8 mouse cellular contexts compared by ENCODE assay signal in genomic region chr11:116533341-116534153, GRCm38 (mm10). TPM values are rescaled to one million over a fixed set of nuclear protein-coding genes. Genes with fewer than 3 reads are reported as not detected.
DNase-seq lines count a peak whose midpoint lies in the region; ATAC-seq and TF ChIP-seq lines count a peak whose summit lies in the region.

No protein-coding gene starts in this region.

- H3K36me3 ChIP-seq in kidney, postnatal 0 days (ENCODE audit: insufficient read depth, low read length), result no peaks in the 10 kb centered on the region

- peak; percentile 15; the same call in 1 of the 2 replicates for ATAC-seq in kidney, postnatal 0 days (replicated peaks; ENCODE audit: low FRiP score, low read depth)
- peak; percentile 35 for ATAC-seq in megakaryocyte progenitor cell, adult 5-6 weeks (replicated peaks; ENCODE audit: poor library complexity)

- peak; percentile 23 to 43 for DNase-seq in lung, adult 18-20 months
- DNase-seq in lung, postnatal 36 days, result no peak
- DNase-seq in c-Kit-positive CD71-positive TER-119-negative erythroid progenitor cells, embryonic 14.5 days (ENCODE audit: low read depth), result peak; percentile 77
- DNase-seq in heart, adult 8-10 months (ENCODE audit: low spot score), result peak; percentile 25
- DNase-seq in kidney, postnatal 0 days (ENCODE audit: low spot score), result no peak
- no peak for DNase-seq in right cerebral cortex, postnatal 10 days (ENCODE audit: low spot score in 2 of 2)
- no peak for DNase-seq in frontal cortex, postnatal 36 days (ENCODE audit: low spot score in 2 of 2)

- TF ChIP-seq CTCF in kidney, postnatal 0 days (IDR thresholded peaks at IDR 0.05; ENCODE audit: low read depth), result no peak

- H3K4me2 ChIP-seq in kidney, postnatal 0 days (ENCODE audit: low read length), result peak overlapping the region; percentile 98

- H3K4me3 ChIP-seq in kidney, postnatal 0 days (replicated peaks; ENCODE audit: low read depth, low read length), result peak overlapping the region; percentile 53

- peaks cover 33% of the 10 kb centered on the region for H3K4me1 ChIP-seq in kidney, postnatal 0 days (replicated peaks; ENCODE audit: insufficient read depth, low read length)

- no peaks in the 10 kb centered on the region for H3K9me3 ChIP-seq in kidney, postnatal 0 days (replicated peaks; ENCODE audit: low read length)

- H3K27me3 ChIP-seq in kidney, postnatal 0 days (ENCODE audit: insufficient read depth, low read length), result no peaks in the 10 kb centered on the region

- peak overlapping the region; percentile 0; the same call in 1 of the 2 replicates for H3K27ac ChIP-seq in kidney, postnatal 0 days

- WGBS in kidney, postnatal 0 days, result under 1% methylated on average over 61 of the region's 63 CpGs

- H3K9ac ChIP-seq in kidney, postnatal 0 days (ENCODE audit: low read depth, low read length), result peak overlapping the region; percentile 58

RNA-seq across cellular contexts. Expression of gene Sphk1, which starts 2.8 kb away (rescaled TPM):
- 1 to 10 TPM in 1 of 4 experiments, under 1 TPM in 3; 0.57 to 1.3 (median 0.98) TPM for total RNA-seq in heart, adult 8-10 months (2022)
- 8.0 and 9.0 TPM in 2 replicates for polyA plus RNA-seq in kidney, postnatal 0 days (2015; fragmentation: Nextera tagmentation; extraction: Ambion mirVana)
- 7.6 and 15.5 TPM in 2 replicates for total RNA-seq in megakaryocyte progenitor cell, adult 5-6 weeks (2015)
- 6.7 and 26.1 TPM in 2 replicates for total RNA-seq in megakaryocyte progenitor cell, adult 5-6 weeks (2017)

RNA-seq across cellular contexts. Expression of gene Prpsap1, which starts 39.5 kb away (rescaled TPM):
- 10 to 100 TPM; 24.5 to 29.9 (median 26.0) TPM for total RNA-seq in heart, adult 8-10 months (2022)
- polyA plus RNA-seq in kidney, postnatal 0 days (2015; fragmentation: Nextera tagmentation; extraction: Ambion mirVana), result 150 and 167 TPM in 2 replicates
- total RNA-seq in megakaryocyte progenitor cell, adult 5-6 weeks (2015), result 46.9 and 49.3 TPM in 2 replicates
- 27.9 and 33.0 TPM in 2 replicates for total RNA-seq in megakaryocyte progenitor cell, adult 5-6 weeks (2017)

RNA-seq across cellular contexts. Expression of gene Ube2o, which starts 47.7 kb away (rescaled TPM):
- total RNA-seq in heart, adult 8-10 months (2022), result 10 to 100 TPM; 27.4 to 33.1 (median 29.8) TPM
- 8.6 and 8.9 TPM in 2 replicates for polyA plus RNA-seq in kidney, postnatal 0 days (2015; fragmentation: Nextera tagmentation; extraction: Ambion mirVana)
- total RNA-seq in megakaryocyte progenitor cell, adult 5-6 weeks (2015), result 5.0 TPM in 2 replicates
- 6.1 and 6.4 TPM in 2 replicates for total RNA-seq in megakaryocyte progenitor cell, adult 5-6 weeks (2017)

RNA-seq across cellular contexts. Expression of gene Aanat, which starts 52.7 kb away (rescaled TPM):
- total RNA-seq in heart, adult 8-10 months (2022), result not detected
- polyA plus RNA-seq in kidney, postnatal 0 days (2015; fragmentation: Nextera tagmentation; extraction: Ambion mirVana), result not detected in 2 replicates
- total RNA-seq in megakaryocyte progenitor cell, adult 5-6 weeks (2015), result not detected in 2 replicates
- not detected in 2 replicates for total RNA-seq in megakaryocyte progenitor cell, adult 5-6 weeks (2017)

Comparison
In these comparisons a context has a peak if more than half of its experiments do, and no peak if none do; other contexts are left out.
1. DNase-seq: peak in lung, adult 18-20 months (2 of 2), c-Kit-positive CD71-positive TER-119-negative erythroid progenitor cells, embryonic 14.5 days (single experiment) and heart, adult 8-10 months (single experiment); none in lung, postnatal 36 days (single experiment), kidney, postnatal 0 days (single experiment), right cerebral cortex, postnatal 10 days (0 of 2) and frontal cortex, postnatal 36 days (0 of 2).